Mouse (Mus musculus): ENCODE results near the gene Atrnl1. TPM values are rescaled to one million over a fixed set of nuclear protein-coding genes. Genes with fewer than 3 reads are reported as not detected.

Gene Atrnl1
- polyA plus RNA-seq (2014; fragmentation: Illumina TruSeq; extraction: RNeasy Lipid Tissue Mini Kit (QIAGEN cat#74804); ENCODE audit: insufficient read depth, low read depth, low replicate concordance): 11.4 TPM

DNA sequence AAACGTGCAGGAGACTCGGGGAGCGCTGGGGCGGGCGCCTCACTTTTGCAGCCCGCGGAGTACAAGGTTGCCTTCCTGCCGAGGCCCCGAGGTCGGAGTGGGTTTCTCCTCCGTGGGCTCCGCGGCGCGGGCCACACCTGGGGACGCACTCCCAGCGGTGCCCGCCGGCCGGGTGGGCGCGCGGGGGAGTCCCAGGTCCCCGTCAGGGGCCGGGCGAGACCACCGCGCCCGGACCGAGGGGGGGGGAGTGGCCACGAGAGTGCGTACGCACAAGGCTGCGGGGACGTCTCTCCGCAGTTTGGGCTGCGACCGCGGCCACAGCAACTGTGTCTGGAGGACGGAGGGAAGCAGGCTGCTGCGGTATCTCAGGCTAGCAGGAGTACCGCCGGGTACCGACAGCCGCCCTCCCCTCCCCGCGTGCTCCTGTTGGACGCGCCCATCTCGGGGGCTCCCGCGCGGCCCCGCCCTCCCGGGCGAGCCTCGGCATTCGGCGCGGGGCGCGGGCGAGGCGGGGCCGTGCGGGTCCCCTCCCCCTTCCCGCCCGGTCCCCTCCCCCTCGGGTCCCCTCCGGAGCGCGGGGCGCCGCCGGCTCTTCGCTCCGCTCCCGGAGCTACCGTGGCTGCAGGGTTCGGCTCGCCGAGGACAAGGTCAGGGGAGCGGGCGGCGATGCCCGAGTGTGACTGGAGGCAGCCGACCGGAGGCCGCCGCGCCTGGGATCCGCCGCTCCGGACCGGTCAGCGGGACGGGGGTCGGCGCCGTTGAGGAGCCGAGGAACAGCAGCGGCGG lies at the start of gene Atrnl1:
Gene Atrnl1, plus strand, starts transcription at position 559 of the 786 bp plus-strand sequence.

Other genes with a start within 250 kb of the Atrnl1 start
- 3.8 TPM for gene Trub1, start 158.1 kb upstream of the Atrnl1 start, polyA plus RNA-seq (2014; fragmentation: Illumina TruSeq; extraction: RNeasy Lipid Tissue Mini Kit (QIAGEN cat#74804); ENCODE audit: insufficient read depth, low read depth, low replicate concordance)

All from lung, adult 10 weeks (tissue).